Mouse (Mus musculus) liver, embryonic 14.5 days (tissue): ENCODE results near the gene Id1. TPM values are rescaled to one million over a fixed set of nuclear protein-coding genes. Genes with fewer than 3 reads are reported as not detected.

Experiments
- ATAC-seq: fragments of 200-750 bp; cut with Nextera tagmentation; 2 replicates; pipeline ENCODE4 v1.8.0; 2017; ENCODE audit warnings: moderate number of reproducible peaks, mild to moderate bottlenecking, moderate library complexity; ENCODE audit not compliant: insufficient read depth
- DNase-seq, 3 experiments: peaks; one replicate each; pipeline ENCODE4 v3.0.0-alpha.2; 2012 to 2013; ENCODE audit warnings: low read depth in 3 of 3, low spot score in 3 of 3
- H3K27ac ChIP-seq: fragments of 300-500 bp; sonication (generic); 2 replicates; pipeline ENCODE4 v1.5.1; 2014; ENCODE audit warnings: moderate library complexity, mild to moderate bottlenecking, control low read depth, inconsistent platforms
- H3K27me3 ChIP-seq: fragments of 300-500 bp; sonication (generic); 2 replicates; pipeline ENCODE4 v1.6.1; 2014; ENCODE audit warnings: mild to moderate bottlenecking, low read length, moderate library complexity; ENCODE audit not compliant: control insufficient read depth, insufficient read depth
- H3K36me3 ChIP-seq: fragments of 300-500 bp; sonication (generic); replicated peaks from 2 replicates; pipeline ENCODE4 v1.6.1; 2014; ENCODE audit warnings: low read depth; ENCODE audit not compliant: control insufficient read depth, insufficient read depth
- H3K4me1 ChIP-seq, 2 experiments: fragments of 200-500 bp in 1 of 2; fragments of 300-500 bp in 1 of 2; sonication (generic) in 1 of 2; replicated peaks; 2 replicates each; pipeline ENCODE4 v1.6.1; 2012 to 2014; ENCODE audit warnings: antibody characterized with exemption in 1 of 2, inconsistent platforms in 1 of 2, low read length in 1 of 2; ENCODE audit not compliant: control insufficient read depth in 2 of 2, insufficient read depth in 2 of 2
- H3K4me2 ChIP-seq: fragments of 300-500 bp; sonication (generic); 2 replicates; pipeline ENCODE4 v1.6.1; 2014; ENCODE audit warnings: low read depth, mild to moderate bottlenecking, control low read depth, moderate library complexity
- H3K4me3 ChIP-seq, 2 experiments: fragments of 200-500 bp in 1 of 2; fragments of 300-500 bp in 1 of 2; sonication (generic) in 1 of 2; 2 replicates each; pipeline ENCODE4 v1.5.1; 2012 to 2014; ENCODE audit warnings: low read depth in 2 of 2, low read length in 2 of 2, mild to moderate bottlenecking in 2 of 2, control low read depth in 1 of 2, inconsistent platforms in 1 of 2, moderate library complexity in 1 of 2; ENCODE audit not compliant: insufficient read depth in 1 of 2
- H3K9ac ChIP-seq: fragments of 300-500 bp; sonication (generic); replicated peaks from 2 replicates; pipeline ENCODE4 v1.6.1; 2014; ENCODE audit warnings: mild to moderate bottlenecking, control low read depth, moderate library complexity
- H3K9me3 ChIP-seq: fragments of 300-500 bp; sonication (generic); 2 replicates; pipeline ENCODE4 v1.6.1; 2016; ENCODE audit warnings: low read length, mixed read lengths; ENCODE audit not compliant: control insufficient read depth
- CTCF ChIP-seq: IDR thresholded peaks from 2 replicates; pipeline ENCODE4 v1.5.1; 2016; ENCODE audit warnings: antibody characterized with exemption, low read depth, control low read depth
- EP300 ChIP-seq: IDR thresholded peaks from 2 replicates; pipeline ENCODE4 v1.6.1; 2016; ENCODE audit warnings: antibody characterized with exemption, low read depth
- whole genome bisulfite sequencing: fragments of 180-500 bp; shearing (Covaris S2); extraction: QIAGEN DNeasy Blood & Tissue Kit; methylation state at CpG from one replicate; pipeline ENCODE4 v1.1.7; 2014; ENCODE audit not compliant: insufficient replicate concordance; 5-methylcytosine and 5-hydroxymethylcytosine counted together
- polyA plus RNA-seq, 2 experiments: library from polyadenylated mRNA; depleted of rRNA in 1 of 2; stranded (reverse) in 1 of 2; unstranded in 1 of 2; fragments of >200 nt; fragmentation: Nextera tagmentation in 1 of 2; extraction: Ambion mirVana in 1 of 2; gene quantifications; 2 replicates each; pipeline versions ENCODE4 v1.2.1 to v1.2.3; 2012 to 2014

Id1 gene
- polyA plus RNA-seq, 2 experiments: 20.7 to 50.6 TPM

DNA sequence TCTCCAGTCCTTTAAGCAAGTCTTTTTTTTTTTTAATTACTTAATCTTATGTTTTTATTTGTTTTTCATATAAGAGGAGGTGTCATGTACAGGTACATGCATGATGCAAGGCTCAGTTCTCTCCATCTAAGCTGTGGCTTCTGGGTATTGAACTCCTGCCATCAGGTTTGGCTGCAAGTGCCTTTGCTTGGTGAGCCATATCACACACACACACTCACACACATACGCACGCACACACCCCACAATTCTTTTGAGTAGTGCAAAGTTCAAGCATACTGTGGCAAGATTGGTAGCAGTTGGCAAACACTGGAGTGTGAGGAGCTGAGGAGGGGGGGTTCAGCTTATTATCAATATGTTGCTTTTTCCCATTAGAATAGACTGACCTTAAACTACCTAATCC is 2.9 kb upstream of the Id1 start:
- Histone ChIP-seq H3K36me3 (no peaks in the 10 kb centered on the region), H3K4me2 (no peak overlapping the region), H3K9ac (no peak overlapping the region), H3K9me3 (no peaks in the 10 kb centered on the region), H3K4me3 (no peak overlapping the region), H3K4me1 (peaks cover 4 to 36% of the 10 kb centered on the region in 2 experiments; a peak in 3 of 4 replicates), H3K27ac (no peak overlapping the region), H3K27me3 (peaks cover 6% of the 10 kb centered on the region; the same call in 1 of the 2 replicates)
- whole genome bisulfite sequencing: 63% methylated on average over 2 of the region's 2 CpGs
- TF ChIP-seq CTCF (no peak), EP300 (no peak)
- DNase-seq (no peak), ATAC-seq (no peak)

DNA sequence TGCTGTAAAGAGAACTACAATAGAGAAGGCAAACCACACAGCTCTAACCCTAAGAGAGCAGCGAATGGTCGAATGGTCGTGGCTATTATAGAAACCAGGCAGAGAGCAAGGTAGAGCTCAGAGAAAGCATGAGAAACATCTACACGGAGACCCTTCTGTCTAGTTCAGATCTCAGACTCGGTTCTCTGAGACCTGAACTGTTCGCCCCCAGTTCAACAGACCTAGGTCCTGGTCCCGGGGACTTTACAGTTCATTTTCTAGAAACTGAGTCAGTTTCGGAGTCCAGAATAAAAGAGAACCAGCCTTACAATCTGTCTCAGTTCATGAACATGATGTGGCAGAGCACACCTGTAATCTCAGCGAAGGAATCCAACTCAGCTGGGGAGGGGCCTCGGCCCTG is 1.6 kb upstream of the Id1 start:
- Histone ChIP-seq H3K4me2 (peak overlapping the region; percentile 93), H3K9me3 (no peaks in the 10 kb centered on the region), H3K27me3 (peaks cover 6% of the 10 kb centered on the region; the same call in 1 of the 2 replicates), H3K27ac (no peak overlapping the region), H3K36me3 (no peaks in the 10 kb centered on the region), H3K4me1 (peaks cover 6 to 32% of the 10 kb centered on the region in 2 experiments; a peak in 3 of 4 replicates), H3K4me3 (peak overlapping the region in 1 of 2 experiments; percentile 36; a peak in 2 of 4 replicates), H3K9ac (no peak overlapping the region)
- no peak for DNase-seq
- no peak for ATAC-seq
- TF ChIP-seq CTCF (no peak), EP300 (no peak)
- WGBS: 23% methylated on average over 10 of the region's 10 CpGs

DNA sequence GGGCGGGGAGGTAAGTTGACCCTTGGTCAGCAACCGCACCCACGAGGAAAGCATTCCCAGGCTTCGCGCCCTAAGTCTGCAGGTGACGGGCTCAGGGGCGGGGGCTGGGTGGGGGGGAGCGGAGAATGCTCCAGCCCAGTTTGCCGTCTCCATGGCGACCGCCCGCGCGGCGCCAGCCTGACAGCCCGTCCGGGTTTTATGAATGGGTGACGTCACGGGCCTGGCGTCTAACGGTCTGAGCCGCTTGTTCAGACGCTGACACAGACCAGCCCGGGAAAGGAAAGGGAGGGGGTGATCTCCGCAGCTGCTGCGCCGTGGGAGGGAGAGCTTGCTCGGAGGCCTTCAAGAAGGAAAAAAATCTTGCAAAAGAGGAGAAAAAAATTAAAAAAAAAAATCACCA is 1.1 kb upstream of the Id1 start:
- peak; percentile 29 for ATAC-seq
- Histone ChIP-seq H3K27ac (no peak overlapping the region), H3K27me3 (peaks cover 6% of the 10 kb centered on the region; the same call in 1 of the 2 replicates), H3K9ac (no peak overlapping the region), H3K9me3 (no peaks in the 10 kb centered on the region), H3K4me2 (peak overlapping the region; percentile 93), H3K4me3 (peak overlapping the region; percentile 8 to 36; a peak in 3 of 4 replicates), H3K4me1 (peaks cover 10 to 32% of the 10 kb centered on the region in 2 experiments), H3K36me3 (no peaks in the 10 kb centered on the region)
- TF ChIP-seq EP300: no peak
- no peak for TF ChIP-seq CTCF
- peak; percentile 62 to 66 (median 66) for DNase-seq
- 1% methylated on average over 28 of the region's 28 CpGs for WGBS

- Histone ChIP-seq H3K9me3 (no peaks in the 10 kb centered on the region), H3K27ac (peak overlapping the region; percentile 62), H3K36me3 (no peaks in the 10 kb centered on the region), H3K4me2 (peak overlapping the region; percentile 93), H3K4me3 (peak overlapping the region; percentile 61 to 70), H3K27me3 (peaks cover 6% of the 10 kb centered on the region; the same call in 1 of the 2 replicates), H3K9ac (peak overlapping the region; percentile 69), H3K4me1 (peaks cover 24 to 46% of the 10 kb centered on the region in 2 experiments)
- DNase-seq: peak in 2 of 3 experiments; percentile 57 to 63
- WGBS: under 1% methylated on average over 22 of the region's 22 CpGs
- ATAC-seq: no peak
- TF ChIP-seq CTCF: no peak
- TF ChIP-seq EP300: no peak
These were observed 697 bp downstream of the Id1 start for GRCm38 (mm10) chr2:152736748-152737147.

GRCm38 (mm10) chr2:152737306-152738221 is 1.5 kb downstream of the Id1 start:
- TF ChIP-seq CTCF: no peak
- no peak for TF ChIP-seq EP300
- WGBS: 18% methylated on average over 10 of the region's 10 CpGs
- Histone ChIP-seq H3K9me3 (no peaks in the 10 kb centered on the region), H3K4me2 (peak overlapping the region; percentile 93), H3K4me1 (peaks cover 30 to 52% of the 10 kb centered on the region in 2 experiments), H3K36me3 (no peaks in the 10 kb centered on the region), H3K27me3 (peaks cover 6% of the 10 kb centered on the region; the same call in 1 of the 2 replicates), H3K9ac (peak overlapping the region; percentile 69), H3K4me3 (peak overlapping the region; percentile 54 to 61), H3K27ac (peak overlapping the region; percentile 10)
- ATAC-seq: no peak
- DNase-seq: no peak
